Mouse (Mus musculus): ENCODE data around the gene Armh3.
A peak's percentile ranks its signal among the peaks of the same experiment; 100 is the strongest.

Armh3 gene

DNA sequence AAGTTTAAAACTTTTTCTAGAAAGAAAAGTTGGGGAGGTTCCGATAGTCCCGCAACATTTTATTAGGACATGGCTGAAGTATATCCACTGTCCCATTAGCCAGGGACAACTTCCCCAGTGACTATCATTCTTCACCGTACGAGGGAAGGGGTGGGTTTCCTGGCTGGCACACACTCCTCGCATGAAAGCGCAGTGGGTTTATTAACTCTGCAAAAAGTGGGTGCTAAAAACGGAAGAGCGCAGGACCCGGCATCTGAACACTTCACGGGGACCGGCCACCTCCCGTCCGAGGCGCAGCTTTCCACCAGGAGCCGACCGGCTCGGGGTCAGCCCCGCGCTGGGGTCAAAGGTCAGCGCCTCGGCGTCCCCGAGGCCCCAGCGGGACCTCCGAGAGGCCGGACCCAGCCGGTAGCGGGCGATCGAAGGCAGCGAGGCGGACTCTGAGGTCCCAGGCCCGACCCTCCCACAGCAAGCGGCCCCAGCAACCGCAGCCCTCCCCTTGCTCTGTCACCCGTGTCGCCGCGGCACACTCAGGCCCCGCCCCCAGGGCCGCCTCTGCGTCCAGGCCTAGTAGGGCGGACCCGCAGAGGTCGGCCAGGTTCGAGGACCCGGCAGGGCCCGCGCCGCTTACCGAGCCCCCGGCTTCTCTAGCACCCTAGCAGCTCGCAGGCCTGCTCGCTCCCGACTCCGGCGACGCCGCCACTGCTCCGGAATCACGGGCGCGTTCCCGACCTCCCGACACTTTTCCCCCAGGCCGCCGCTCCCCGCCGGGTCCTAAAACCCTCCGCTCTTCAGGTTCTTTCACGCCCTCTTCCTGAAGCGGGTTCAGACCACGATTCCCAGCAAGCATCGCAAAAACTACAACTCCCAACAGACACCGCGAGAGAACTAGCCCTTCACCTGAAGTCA, at the start of gene Armh3:
Gene Armh3 (minus strand): TSS at position 704 of the 909 bp plus-strand sequence.
- DNase-seq, result peak; percentile 85 to 90

DNA sequence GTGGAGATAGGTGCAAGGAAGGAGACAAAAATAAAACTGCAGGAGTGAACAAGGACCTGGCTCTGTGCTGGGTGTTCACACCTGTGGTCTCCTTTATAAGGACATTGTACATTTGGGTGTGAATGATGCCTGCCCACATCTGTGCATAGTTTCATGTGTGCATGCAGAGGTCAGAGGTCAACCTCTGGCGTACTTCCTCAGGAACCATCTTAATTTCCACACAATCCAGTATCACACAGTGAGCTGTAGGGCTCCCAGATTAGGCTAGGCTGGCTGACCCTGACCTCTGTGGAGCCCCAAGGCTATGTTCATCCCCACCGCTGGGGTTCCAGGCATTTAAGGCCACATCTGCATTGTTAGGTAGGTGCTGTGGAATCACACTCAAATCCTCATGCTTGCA, 49.1 kb upstream of the Armh3 start:
- DNase-seq, result no peak

DNA sequence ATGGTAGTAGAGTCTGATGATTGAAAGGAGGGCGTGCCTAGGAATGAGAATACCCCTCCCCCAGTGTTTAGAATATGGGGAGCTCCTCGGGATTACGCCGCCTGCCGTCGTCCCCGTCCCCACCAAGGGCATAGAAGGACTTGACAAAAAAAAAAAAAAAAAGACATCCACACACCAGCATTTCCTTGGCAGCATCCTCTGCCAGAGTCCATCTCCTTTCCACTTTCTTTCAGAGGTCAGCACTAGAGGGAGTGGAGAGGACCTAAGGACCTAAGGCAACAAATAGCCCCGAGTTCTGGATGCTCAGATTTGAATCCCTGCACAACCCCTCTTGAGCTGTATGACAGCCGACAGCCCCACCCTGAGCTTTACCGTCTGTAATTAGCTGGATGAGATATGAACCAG, 48.3 kb upstream of the Armh3 start:
- no peak for DNase-seq

DNA sequence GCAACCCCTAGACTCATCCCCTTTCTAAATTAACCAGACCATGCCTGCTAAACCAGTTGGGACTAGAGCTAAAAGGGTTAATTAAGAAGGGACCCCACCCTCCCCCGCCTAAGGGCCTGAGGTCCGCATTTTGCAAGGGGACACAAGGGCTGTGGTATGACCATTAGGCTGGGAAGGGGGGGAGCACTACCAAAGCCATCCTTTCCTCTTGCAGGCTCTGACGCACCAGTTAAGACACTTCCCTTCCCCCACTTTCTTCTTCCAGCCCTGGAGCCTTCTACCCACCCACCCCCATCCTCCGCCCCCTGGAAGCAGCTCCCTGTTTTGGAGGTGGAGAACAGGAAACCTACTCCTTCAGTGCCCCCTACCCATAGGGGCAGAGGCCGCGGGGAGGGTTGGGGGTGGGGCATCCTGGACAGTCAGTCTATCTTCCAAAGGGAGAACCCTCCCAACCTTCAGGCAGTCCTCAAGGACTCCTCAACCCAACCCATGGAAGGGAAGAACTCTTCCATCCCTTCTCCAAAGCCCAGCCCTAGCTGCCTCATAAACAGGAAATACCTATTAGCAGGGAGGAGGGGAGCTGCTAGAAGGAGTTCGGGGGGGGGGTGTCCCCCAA, 47.5 kb upstream of the Armh3 start:
- peak in 1 of 2 experiments; percentile 22 for DNase-seq

DNA sequence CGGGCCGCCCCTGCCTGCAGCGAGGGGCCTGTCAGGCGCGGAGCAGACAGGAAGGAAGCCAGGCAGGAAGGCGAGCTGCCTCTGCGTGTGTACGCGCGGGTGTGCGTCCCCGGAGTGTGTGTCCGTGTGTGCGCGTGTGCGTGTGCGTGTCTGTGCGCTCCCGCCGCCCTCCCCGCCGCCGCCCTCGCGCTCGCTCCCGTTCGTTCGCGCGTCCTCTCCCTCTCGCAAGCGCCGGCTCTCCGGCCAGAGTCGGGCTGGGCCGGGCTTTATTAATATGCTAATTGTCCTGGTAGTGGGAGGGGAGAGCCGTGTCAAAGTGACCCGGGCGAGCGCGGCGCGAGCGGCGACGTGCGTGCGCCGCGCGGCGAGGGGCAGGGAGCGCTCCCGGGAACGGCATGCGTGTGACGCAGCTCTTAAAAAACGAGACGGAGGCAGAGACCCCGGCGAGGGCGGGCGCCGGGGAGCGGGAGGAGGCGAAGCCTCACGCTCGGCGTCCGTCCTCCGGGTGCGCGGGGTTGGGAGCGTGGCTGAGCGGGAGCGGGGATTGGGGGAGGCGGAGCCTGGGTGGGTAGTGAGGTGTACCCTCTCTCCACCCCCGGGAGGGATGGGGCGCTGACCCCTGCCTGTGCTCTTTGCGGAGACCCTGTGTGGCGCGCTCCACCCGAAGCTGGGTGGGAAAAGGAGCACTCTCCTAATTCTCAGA, 46.9 kb upstream of the Armh3 start, which contains the start of gene Ldb1:
Gene Ldb1 (minus strand): TSS at position 222 of the 703 bp plus-strand sequence.
- DNase-seq, result peak; percentile 62 to 75

DNA sequence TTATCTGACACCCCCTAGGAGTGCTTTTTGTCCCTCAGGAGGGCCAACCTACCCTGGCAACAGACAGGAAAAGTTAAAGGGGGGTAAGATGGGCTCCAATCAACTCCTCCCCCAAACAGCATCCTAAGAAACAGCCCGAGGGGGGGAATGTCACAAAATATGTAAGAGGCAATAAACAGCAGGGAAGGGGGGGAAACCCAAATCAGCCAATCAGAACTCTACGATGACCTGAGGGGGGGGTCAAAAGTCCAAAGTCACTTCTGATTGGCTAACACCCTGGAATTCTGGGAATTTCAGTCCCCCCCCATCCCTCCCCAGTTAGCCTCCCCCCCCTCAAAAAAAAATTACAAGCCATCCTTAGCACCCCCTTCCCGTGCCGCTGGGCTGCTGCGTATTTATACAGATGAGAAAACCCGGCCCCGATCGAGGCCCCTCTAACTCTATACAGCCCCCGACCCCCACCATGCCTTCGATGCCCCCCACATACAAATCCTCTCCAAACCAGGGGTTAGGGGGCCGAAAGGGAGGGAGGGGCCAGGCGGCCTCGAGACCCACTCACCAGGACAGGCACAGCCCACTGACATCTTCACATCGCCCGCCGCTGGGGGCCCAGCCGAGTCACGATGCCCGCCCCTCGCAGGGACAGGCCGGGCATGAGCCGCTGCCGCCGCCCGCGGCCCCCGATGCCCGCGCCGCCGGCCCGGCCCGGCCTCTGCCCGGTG, 46.1 kb upstream of the Armh3 start, which contains the start of gene Pprc1:
Gene Pprc1 (plus strand): TSS at position 616 of the 722 bp plus-strand sequence.
- DNase-seq, result peak in 1 of 2 experiments; percentile 54

DNA sequence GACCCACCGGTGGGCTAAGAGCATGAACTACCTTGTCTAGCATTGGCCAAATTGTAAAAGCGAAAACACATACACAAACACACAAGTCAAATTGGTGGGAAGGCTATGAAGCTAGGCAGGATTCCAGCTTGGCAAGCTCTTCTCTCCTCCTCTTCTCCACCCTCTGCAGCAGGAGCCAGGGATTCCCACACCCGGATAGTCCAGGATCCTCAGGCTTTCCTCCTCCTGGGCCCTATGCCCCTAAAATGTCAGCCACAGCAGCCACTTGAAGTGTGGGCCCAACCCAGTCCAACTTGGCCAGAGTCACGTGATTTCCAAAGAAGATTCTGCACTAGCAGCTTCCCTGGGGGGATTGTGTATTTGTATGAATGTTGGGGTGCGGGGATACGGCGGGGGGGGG, 45.1 kb upstream of the Armh3 start:
- no peak for DNase-seq

DNA sequence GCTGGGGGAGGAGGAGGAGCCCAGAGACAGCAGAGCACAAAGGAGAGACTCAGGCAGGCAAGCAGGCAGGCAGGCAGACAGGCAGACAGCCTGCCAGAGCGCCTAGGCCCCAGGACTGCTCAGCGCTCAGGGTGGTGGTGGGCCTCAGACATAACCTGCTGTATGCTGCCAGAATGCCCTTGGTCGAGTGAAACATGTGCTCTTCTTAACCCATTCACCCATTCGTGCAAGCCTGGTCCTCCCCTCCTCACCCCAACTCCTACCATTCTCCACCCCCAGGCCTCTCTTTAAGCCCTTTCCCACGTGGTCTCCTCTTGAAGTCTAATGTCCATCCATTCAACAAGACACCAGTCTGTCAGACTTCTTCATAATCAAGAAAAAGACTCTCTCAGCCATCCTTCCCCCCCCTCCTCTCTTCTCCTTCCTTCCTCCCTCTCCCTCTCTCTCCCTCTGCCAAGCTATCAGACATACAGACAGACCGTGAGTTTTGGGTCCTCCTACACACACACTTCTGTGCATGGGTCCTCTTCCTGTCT, 44.3 kb upstream of the Armh3 start:
- DNase-seq, result peak; percentile 48 to 70

DNA sequence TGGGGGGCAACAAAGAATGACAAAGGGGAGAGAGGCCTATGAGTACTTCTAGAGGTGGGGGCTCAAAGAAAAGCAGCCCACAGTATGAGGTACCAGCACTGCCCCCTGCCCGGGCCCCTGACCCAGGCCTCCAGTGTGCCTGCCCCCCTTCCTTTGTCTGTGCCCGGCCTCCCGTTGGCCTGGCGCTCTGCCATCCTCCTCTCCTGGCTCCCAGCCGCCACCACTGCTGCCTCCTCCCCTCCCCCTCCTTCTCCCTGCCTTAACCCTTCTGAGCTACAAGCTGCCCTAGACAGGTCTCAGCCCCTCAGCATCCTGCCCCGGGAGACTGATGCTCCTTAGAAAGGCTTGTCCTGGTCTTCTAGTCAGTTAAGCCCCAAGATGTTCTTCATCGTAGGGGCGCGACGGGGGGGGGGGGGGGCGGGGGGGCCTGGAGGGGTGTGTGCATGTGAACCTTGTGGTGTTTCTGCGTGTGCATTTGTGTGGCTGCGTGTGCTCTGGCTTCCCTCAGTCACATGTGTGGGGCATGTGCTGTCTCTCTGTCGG, 43.7 kb upstream of the Armh3 start:
- peak; percentile 58 to 64 for DNase-seq

DNA sequence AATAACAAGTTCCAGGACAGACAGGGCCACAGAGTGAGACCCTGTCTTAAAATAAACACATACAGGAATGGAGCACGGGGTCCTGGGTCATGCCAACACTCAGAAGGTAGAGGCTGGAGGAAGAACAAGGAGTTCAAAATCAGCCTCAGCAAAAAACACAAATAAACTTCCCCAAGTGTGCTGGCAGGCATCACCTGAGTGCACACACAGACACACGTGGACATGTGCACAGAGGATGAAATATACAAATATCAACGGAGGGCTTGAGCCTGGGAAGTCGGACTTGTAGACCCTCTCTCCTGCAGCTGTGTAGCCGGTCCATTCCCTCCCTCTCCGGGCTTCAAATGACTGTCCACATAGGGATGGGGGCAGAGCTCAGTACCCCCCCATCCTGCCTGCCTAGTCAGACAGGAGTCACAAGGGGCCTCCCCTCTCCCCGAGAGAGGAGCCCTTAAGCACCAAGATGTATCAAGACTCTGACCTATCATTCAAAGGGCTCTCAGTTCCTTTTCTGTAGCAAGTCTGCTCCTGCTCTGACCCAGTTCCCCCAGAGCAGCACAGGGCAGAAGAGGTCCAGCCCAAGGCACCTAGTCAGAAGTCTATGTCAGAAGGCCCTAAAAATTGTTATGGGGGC, 43.1 kb upstream of the Armh3 start:
- no peak for DNase-seq

DNA sequence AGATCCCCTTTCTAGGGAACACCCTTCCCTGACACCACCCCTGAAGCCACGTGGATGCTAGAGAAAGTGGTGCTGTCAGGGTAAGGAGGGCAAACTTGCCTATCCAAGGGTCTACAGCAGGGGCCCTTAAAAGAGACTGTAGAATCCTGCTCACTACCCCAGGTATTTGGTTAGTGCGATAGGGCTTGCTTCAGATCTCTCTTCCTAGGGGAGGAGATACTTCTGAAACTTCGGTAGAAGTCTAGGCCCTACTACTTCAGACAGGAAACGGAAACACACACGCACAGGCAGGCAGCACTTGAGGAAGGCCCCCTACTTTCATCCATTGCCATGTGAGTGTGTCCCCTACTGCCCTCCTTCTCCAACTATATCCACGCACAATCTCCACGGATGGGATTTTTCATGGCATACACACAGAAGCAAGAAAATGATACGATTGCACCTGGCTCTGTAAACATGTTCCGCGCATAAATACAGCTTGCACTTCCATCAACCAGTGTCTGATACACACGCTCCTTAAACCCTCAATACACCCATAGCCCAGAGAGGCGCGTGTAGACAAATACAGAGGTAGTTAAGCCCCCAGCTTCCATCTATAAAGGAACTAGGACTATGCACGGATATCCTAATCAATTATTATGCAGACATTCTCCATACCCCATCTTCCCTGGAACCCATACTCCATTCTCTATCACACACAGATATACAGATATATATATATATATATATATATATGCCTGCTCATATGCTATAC, 42.0 kb upstream of the Armh3 start:
- DNase-seq, result peak; percentile 40 to 73

DNA sequence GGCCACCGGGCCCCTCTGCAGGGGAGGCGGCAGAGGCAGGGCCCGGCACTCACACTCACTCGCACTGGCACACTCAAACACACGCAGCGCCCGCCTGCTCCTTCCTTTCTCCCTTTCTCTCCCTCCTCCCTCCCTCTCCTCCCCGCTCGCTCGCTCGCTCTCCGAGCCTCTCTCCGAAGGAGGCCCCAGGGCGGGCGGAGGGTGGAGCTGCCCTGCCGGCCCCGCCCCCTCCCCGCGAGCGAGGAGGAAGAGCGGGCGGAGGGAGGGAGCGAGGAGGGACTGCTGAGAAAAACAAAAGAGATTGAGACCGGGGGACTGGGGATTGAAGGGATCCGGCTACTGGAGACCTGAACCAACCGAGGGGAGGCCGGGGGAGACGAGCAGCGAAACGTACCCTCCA, 41.2 kb upstream of the Armh3 start:
- peak; percentile 88 to 90 for DNase-seq

DNA sequence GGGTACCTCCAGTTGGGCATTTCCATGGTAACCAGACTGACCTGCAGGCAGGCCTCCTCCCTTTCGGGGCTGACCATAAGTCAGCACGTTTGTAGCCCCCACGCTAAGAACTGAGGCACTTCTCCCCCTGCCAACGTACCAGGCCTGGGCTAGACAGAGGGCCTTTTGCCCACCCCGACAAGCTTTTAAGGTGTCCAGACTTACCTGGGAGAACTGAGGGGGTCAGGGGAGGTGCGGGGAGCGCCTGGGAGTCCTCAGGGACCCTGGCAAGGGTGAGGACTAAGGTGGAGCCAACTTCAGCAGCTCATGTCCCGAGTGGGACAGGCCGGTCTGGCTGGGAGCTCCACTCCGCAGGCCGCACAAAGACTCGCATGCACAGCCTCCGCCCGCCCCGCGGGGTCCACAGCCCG, 40.6 kb upstream of the Armh3 start:
- peak; percentile 43 to 58 for DNase-seq

DNA sequence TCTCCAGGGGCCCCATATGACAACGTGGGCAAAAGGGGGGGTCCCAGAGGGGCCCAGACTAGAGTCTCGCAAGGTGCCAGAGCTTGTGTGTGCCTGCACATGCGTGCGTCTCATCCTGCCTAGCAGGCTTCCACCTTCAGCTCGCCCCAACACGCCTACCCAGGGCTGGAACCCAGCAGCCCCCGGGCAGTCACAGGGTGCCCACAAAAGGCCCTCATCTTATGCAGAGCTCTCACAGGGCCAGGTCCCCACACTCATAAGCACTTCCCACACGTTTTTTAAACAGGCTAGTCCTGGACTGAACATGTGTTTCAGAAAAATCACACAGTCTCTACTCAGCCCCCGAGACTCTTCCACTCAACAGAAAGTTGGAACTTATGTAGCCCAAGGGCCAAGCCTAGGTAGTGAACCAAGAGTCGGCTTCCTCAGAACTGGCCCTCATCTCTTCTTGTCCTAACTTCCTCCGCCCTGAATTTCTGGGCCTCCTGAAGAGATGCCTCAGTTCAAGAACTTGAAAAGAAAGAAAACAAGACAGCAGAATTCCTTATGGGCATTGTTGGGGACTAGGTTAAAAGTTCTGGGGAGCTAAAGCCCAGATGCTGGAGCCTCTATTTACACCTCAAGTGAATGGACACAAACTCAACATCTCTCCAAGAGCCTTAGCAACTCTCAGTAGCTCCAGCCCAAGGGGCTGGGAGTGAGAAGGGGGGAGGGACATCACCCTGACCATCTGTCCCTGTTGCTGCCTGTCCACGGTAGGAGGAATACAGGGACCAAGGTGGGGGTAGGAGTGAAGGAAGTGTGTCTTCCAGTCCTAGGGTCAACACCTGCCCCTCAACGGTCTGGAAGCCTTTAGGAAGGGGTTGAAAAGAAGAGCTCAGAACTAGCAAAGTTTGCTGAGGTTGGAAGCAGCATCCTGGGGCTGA, 39.9 kb upstream of the Armh3 start:
- peak; percentile 55 to 65 for DNase-seq

DNA sequence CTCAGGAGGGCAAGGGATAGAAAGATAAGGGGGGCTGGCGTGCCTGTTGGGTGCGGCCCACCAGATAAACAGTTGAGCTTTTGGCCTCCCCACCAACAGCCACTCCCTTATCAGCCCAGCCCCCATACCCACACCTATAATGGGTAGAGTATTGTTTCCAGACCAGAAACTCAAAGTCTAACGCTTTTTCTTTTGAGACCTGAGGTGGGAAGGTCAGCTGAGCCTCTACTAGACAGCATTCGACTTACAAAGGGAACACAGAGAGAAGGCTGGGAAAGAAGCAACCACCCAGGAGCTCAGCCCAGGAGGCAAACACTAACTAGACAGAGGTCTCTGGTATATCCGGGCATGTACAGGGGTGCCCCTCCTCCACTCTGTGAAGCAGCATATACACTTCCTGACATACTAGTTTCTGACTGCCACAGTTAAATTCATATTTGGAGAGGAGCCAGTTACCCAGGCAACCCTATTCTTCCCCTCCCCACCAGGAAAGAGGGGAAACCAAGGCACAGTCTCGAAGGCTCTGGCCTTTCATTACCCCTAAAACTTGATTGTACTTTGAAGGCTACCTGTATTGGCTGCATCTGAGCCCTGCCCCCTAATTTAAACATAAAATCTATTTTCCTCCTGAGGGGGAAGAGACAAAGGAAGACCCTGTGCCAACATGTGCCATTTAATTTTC, 39.1 kb upstream of the Armh3 start:
- peak; percentile 61 to 74 for DNase-seq

DNA sequence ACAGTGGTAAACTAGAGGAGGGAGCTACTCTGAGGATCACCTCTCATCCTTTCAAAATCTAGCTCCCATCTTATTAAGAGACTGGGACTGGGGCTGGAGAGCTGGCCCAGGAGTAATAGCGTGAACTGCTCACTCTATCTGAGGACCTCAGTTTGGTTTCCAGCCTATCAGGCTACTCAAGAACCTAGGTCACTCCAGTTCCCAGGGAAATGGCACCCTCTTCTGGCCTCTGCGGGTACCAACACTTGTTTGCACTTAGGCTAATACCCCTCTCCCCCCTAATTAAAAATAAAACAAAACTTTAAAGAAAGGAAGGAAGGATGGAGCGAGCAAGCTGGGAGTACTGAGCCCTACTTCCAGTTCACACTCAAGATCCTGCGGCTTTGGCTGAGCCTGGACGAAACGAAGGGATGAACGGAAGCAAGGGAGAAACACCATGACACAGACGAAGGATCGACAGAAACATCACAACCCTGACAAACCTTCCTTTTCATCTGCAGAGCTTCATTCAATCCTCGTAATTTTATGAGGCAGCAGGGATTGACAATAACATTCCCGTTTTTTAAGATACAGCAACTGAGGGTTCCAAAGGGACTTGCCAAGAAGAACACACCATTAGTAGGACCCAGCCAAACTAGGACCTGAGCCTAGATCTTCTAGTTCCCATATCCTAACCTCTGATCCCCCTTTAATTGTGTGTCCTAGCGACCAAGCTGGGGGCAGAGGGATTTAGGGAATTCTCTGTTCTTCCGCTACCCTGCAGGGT, 38.4 kb upstream of the Armh3 start:
- no peak for DNase-seq

DNA sequence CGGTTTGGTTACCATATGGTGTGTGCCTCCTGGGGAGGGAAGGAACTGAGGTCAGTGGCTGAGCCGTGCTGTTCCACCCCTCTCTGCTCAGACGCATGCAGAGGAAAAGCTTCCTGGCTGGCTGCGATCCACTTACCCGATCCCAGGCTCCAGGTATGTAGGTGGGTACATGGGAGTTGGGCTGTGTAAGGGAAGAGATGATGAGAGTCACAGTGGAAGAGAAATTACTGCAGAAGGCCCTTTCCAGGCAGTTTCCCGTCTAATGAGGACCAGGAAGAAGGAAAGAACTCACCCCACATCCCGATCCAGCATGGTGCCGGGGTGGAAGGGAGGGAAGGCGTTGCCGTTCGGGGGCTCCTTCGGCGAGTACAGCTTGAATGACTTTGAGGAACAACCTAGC, 37.7 kb upstream of the Armh3 start:
- DNase-seq, result no peak

DNA sequence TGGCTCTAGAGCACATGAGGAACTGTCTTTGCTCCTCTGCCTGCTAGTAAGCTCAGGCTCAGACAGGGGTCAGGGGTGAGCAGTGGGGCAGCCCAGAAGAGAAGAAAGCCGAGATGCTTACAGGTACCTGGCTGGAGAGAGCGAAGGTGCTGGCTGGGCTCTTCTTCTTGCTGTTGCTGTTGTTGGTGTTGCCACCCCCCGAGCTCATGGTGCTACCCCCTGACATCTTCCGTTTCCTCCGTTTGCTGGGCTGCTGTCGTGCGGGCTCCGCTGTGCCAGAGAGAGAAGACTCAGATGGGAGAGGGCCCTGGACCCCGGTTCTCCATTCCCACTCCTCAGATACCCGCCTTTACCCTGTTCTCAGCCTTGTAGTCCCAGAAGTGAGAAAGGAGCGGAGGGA, 35.6 kb upstream of the Armh3 start:
- DNase-seq, result no peak

Data from thymus, adult 18-20 months (tissue).